Mouse (Mus musculus): Measurements from ENCODE around the gene Syce2.

DNA sequence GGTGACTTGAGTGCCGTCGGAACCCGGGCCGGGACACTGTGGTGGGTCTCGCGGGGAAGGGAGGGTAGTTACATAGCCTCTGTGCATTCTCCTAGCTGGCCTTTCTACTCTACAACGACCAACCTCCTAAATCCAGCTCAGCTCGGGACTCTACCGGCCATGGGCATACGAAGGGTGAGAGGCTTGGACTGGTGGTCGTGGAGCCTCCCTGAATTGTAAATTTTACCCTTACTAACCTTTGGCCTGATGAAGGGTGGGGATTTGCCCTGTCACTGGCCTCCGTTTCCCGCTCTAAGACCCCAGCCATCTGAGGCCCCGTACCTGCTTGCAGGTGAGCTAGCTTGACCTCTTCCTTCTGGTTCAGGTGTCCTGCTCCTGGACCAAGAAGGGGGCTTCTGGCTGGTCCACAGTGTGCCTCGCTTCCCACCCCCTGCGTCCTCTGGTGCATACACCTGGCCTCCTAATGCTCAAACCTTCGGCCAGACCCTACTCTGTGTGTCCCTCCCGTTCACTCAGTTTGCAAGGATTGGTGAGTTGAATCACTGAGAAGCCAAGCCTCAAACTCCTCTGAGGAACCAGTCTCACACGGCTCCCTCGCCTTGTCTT, 37.4 kb downstream of the Syce2 start:
- TF ChIP-seq CTCF (IDR thresholded peaks at IDR 0.05) (no peak), EP300 (IDR thresholded peaks at IDR 0.05; ENCODE audit: insufficient read depth, low read depth, low read length) (no peak)

Measured in heart, adult 2 months (tissue).